Mouse (Mus musculus) gastrocnemius, postnatal 4 days (tissue): ENCODE measurements around the gene Grhl1. TPM values are rescaled to one million over a fixed set of nuclear protein-coding genes. Genes with fewer than 3 reads are reported as not detected.

Source experiments
- DNase-seq, 2 experiments: peaks; one replicate each; pipeline ENCODE4 v3.0.0; 2021 to 2022; ENCODE audit warnings: low spot score in 2 of 2, mixed read lengths in 2 of 2
- total RNA-seq, 2 experiments: library from RNA; stranded (reverse); gene quantifications; 2 replicates each; pipeline ENCODE4 v1.2.3; 2021

Gene Grhl1
- total RNA-seq, 2 experiments from 2014 or later, result 0.54 to 0.64 TPM

- DNase-seq, result peak; percentile 39 to 65
These were observed 70.3 kb downstream of the Grhl1 start for GRCm38 (mm10) chr12:24642370-24642802.

- DNase-seq, result no peak
These were observed 72.1 kb downstream of the Grhl1 start for GRCm38 (mm10) chr12:24644125-24644571.

GRCm38 (mm10) chr12:24645901-24646300 lies 73.8 kb downstream of the Grhl1 start:
- no peak for DNase-seq

- no peak for DNase-seq
These were observed 76.0 kb downstream of the Grhl1 start for GRCm38 (mm10) chr12:24648094-24648493.

- no peak for DNase-seq
These were observed 78.5 kb downstream of the Grhl1 start for GRCm38 (mm10) chr12:24650415-24651062.

- DNase-seq, result peak; percentile 99
These were observed 79.0 kb downstream of the Grhl1 start, which contains the start of gene Klf11 for GRCm38 (mm10) chr12:24651063-24651557. Klf11 (plus strand) TSS chr12:24651274.

GRCm38 (mm10) chr12:24651642-24652342 lies 79.7 kb downstream of the Grhl1 start:
- DNase-seq, result peak; percentile 95 to 98

GRCm38 (mm10) chr12:24654065-24654862 lies 82.2 kb downstream of the Grhl1 start:
- DNase-seq, result no peak

- no peak for DNase-seq
These were observed 84.4 kb downstream of the Grhl1 start for GRCm38 (mm10) chr12:24656436-24656835.

GRCm38 (mm10) chr12:24658998-24659397 lies 86.9 kb downstream of the Grhl1 start:
- DNase-seq, result no peak

- DNase-seq, result no peak
These were observed 87.8 kb downstream of the Grhl1 start for GRCm38 (mm10) chr12:24659923-24660322.

- no peak for DNase-seq
These were observed 89.0 kb downstream of the Grhl1 start for GRCm38 (mm10) chr12:24661100-24661499.

- no peak for DNase-seq
These were observed 90.0 kb downstream of the Grhl1 start for GRCm38 (mm10) chr12:24662131-24662530.

Other genes with a start within 250 kb of the Grhl1 start
- gene Taf1b, start 73.9 kb upstream of the Grhl1 start, total RNA-seq, result 10 to 100 TPM; 12.7 to 12.9 TPM
- gene Klf11, start 79.0 kb downstream of the Grhl1 start, total RNA-seq, result 10 to 100 TPM; 18.9 to 19.4 TPM
- gene Cys1, start 109.5 kb downstream of the Grhl1 start, total RNA-seq, result 10 to 100 TPM in 1 of 2 experiments, 1 to 10 TPM in 1; 8.0 to 13.9 TPM
- gene Rrm2, start 136.0 kb downstream of the Grhl1 start, total RNA-seq, result 10 to 100 TPM; 35.7 to 35.8 TPM